Mouse (Mus musculus): ENCODE results near the gene Fitm2. TPM values are rescaled to one million over a fixed set of nuclear protein-coding genes. Genes with fewer than 3 reads are reported as not detected.

The Fitm2 gene
- 15.0 and 16.5 TPM in 2 replicates for polyA plus RNA-seq (2015; fragmentation: Nextera tagmentation; extraction: Ambion mirVana)

DNA sequence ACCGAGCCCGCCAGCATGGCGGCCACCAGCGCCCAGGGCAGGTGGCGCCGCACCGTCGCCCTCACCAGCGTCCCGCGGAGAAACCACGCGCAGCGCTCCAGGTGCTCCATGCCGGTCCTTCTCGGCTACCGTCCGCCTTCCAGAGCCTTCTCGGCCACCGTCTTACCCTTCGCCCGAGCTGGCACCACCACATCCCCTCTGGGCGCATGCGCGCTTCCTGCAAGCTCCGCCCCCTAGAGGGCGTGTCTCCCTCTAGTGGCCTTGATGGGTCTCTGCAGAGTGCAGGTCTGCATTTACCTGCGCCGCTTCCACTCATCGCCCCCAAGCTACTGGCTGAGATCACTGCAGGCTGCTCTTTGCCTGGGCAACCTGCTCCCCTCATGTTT, at the start of gene Fitm2:
Fitm2 (minus strand) TSS at position 164 of the 386 bp plus-strand sequence.
- no peaks in the 10 kb centered on the region for H3K27me3 ChIP-seq
- H3K27ac ChIP-seq (replicated peaks) = peak within 1 kb of the TSS; percentile 76
- peaks cover 25% of the 10 kb centered on the region for H3K36me3 ChIP-seq
- no peaks in the 10 kb centered on the region for H3K9me3 ChIP-seq
- peaks cover 11% of the 10 kb centered on the region for H3K4me1 ChIP-seq (replicated peaks)
- WGBS = 1% methylated on average over 26 of the region's 30 CpGs
- peak within 1 kb of the TSS; percentile 89 for H3K4me3 ChIP-seq
- peak; percentile 93 for ATAC-seq (ENCODE audit: low read depth)
- peak within 1 kb of the TSS; percentile 86 for H3K4me2 ChIP-seq
- peak within 1 kb of the TSS; percentile 86 for H3K9ac ChIP-seq

DNA sequence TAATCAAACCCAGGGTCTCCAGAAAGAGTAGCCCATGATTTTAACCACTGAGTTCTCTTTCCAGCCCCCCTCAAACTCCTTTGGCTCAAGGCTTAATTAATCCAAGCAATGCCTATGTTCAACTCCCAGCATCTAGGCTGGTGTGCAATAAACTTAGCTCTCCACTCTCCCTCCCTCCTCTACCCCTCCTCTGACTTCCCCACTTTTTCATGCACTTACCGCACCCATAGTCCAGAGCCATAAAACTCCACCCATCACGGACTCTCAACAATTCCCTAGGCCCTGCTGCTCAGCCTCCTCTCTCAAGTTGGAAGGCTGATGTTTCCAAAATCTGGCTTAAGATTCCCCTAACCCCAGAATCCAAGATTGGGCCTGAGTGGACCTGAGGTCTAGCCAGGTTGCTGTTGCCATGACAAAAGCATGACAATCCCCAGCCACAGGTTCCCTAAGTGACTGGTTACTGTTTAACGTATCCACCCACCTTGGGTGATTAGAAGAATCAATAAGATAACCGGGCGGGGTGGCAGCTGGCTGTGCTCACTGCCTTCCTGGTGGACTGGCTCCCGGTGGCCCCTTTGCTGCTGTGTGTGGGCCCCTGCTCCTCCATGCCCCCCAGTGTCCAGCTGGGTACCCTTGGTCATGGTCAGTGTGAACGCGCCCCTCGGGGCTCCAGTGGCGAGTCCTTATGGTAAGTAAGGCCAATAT, 34.0 kb upstream of the Fitm2 start, which contains the start of gene Hnf4a:
Hnf4a (plus strand) TSS at position 509 of the 705 bp plus-strand sequence.
- Histone ChIP-seq H3K4me3 (no peak within 1 kb of the TSS), H3K4me2 (no peak within 1 kb of the TSS), H3K4me1 (replicated peaks) (no peaks in the 10 kb centered on the region), H3K27ac (replicated peaks) (no peak within 1 kb of the TSS), H3K9ac (no peak within 1 kb of the TSS), H3K9me3 (no peaks in the 10 kb centered on the region), H3K27me3 (no peaks in the 10 kb centered on the region), H3K36me3 (no peaks in the 10 kb centered on the region)
- WGBS = 69% methylated on average over 10 of the region's 10 CpGs
- no peak for ATAC-seq (ENCODE audit: low read depth)

DNA sequence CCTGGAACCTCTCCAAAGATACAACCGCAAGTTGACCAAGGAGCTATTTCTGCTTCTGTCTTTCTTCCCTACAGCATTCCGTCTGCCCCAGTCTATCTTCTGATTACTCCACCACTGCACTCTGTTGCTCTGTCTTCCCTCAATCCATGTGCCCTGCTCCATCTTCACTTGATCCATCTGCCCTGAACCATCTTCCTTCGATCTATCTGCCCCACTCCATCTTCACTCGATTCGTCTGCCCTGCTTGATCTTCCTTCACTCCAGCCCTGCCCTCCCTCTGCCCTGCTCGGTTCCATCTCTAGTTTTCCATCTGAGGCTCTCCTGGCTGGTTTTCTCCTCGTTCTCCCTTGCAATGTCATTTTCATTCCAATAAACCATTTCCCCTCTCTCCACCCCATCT, 30.8 kb upstream of the Fitm2 start:
- Histone ChIP-seq H3K4me2 (no peak overlapping the region), H3K4me1 (replicated peaks) (no peaks in the 10 kb centered on the region), H3K9ac (no peak overlapping the region), H3K27me3 (no peaks in the 10 kb centered on the region), H3K36me3 (no peaks in the 10 kb centered on the region), H3K27ac (replicated peaks) (no peak overlapping the region), H3K4me3 (no peak overlapping the region), H3K9me3 (no peaks in the 10 kb centered on the region)
- no peak for ATAC-seq (ENCODE audit: low read depth)
- 52% methylated on average over 7 of the region's 7 CpGs for WGBS

DNA sequence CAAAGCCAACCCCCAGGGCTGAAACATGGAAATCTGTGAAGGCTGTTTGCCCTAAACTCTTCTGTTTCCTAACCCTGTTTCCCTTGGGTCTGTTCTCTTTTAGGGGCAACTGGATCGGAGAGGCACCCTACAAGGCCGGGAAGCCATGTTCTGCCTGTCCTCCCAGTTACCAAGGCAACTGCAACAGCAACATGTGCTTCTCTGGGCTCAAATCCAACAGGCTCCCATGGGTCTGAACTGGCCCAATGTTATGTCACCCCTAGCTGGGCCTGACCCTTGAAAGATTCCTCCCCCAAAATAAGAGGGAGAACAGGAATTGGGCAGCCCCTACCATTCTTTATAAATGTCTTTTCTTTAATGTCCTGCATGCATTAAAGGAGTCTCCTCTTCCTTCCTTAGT, 29.8 kb upstream of the Fitm2 start:
- Histone ChIP-seq H3K4me2 (no peak overlapping the region), H3K27me3 (no peaks in the 10 kb centered on the region), H3K4me3 (no peak overlapping the region), H3K9me3 (no peaks in the 10 kb centered on the region), H3K36me3 (no peaks in the 10 kb centered on the region), H3K9ac (no peak overlapping the region), H3K4me1 (replicated peaks) (no peaks in the 10 kb centered on the region), H3K27ac (replicated peaks) (no peak overlapping the region)
- 64% methylated on average over 2 of the region's 2 CpGs for WGBS
- ATAC-seq (ENCODE audit: low read depth) = no peak

DNA sequence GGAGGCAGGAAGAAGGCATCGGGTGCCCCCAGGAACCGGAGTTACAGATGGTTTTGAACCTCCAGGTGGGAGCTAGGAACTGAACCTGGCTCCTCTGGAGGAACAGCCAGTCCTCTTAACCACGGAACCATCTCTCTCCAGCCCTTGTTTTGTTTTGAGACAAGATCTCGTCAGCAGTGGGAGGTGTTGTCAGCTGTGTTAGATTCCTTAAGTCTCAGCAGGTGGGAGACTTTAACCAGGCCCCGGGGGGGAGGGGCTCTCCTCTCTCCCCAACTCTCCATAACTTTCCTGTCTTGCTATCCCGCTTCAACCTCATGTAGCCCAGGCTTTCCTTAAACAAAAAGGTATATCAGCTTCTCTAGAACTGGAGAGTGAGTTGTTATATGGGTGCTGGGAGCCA, 22.0 kb upstream of the Fitm2 start:
- H3K9me3 ChIP-seq = no peaks in the 10 kb centered on the region
- no peak overlapping the region for H3K4me3 ChIP-seq
- H3K36me3 ChIP-seq = no peaks in the 10 kb centered on the region
- no peaks in the 10 kb centered on the region for H3K27me3 ChIP-seq
- H3K4me2 ChIP-seq = no peak overlapping the region
- no peak overlapping the region for H3K9ac ChIP-seq
- WGBS = 58% methylated on average over 6 of the region's 6 CpGs
- no peak for ATAC-seq (ENCODE audit: low read depth)
- peaks cover 9% of the 10 kb centered on the region for H3K4me1 ChIP-seq (replicated peaks)
- no peak overlapping the region for H3K27ac ChIP-seq (replicated peaks)

GRCm38 (mm10) chr2:163493976-163494375, 21.5 kb upstream of the Fitm2 start:
- H3K4me2 ChIP-seq = no peak overlapping the region
- 67% methylated on average over 5 of the region's 5 CpGs for WGBS
- H3K9me3 ChIP-seq = no peaks in the 10 kb centered on the region
- no peak overlapping the region for H3K4me3 ChIP-seq
- peaks cover 9% of the 10 kb centered on the region for H3K4me1 ChIP-seq (replicated peaks)
- no peak for ATAC-seq (ENCODE audit: low read depth)
- H3K36me3 ChIP-seq = no peaks in the 10 kb centered on the region
- no peaks in the 10 kb centered on the region for H3K27me3 ChIP-seq
- no peak overlapping the region for H3K27ac ChIP-seq (replicated peaks)
- no peak overlapping the region for H3K9ac ChIP-seq

DNA sequence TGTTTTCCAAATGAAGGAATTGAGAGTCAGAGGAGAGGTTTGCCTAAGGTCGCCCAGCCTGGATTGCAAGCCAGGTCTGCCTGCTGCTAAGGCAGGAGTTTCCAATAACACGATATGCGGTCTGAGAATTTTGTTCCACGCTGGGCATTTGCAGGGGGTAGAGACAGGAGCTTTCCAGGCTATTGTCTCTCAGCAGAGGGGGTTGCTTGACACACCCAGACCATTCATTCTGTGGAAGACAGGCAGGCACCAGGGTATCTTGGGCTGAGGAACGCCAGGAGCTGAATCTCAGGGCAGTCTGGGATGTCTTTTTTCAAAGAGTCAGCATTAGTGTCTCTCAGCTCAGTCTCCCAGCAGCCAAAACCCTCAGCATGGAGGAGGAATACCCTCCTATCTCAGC, 20.6 kb upstream of the Fitm2 start:
- no peak overlapping the region for H3K4me3 ChIP-seq
- no peaks in the 10 kb centered on the region for H3K27me3 ChIP-seq
- H3K4me2 ChIP-seq = no peak overlapping the region
- no peaks in the 10 kb centered on the region for H3K36me3 ChIP-seq
- ATAC-seq (ENCODE audit: low read depth) = no peak
- H3K27ac ChIP-seq (replicated peaks) = no peak overlapping the region
- WGBS = 22% methylated on average over 5 of the region's 5 CpGs
- no peak overlapping the region for H3K9ac ChIP-seq
- no peaks in the 10 kb centered on the region for H3K9me3 ChIP-seq
- H3K4me1 ChIP-seq (replicated peaks) = peaks cover 9% of the 10 kb centered on the region

DNA sequence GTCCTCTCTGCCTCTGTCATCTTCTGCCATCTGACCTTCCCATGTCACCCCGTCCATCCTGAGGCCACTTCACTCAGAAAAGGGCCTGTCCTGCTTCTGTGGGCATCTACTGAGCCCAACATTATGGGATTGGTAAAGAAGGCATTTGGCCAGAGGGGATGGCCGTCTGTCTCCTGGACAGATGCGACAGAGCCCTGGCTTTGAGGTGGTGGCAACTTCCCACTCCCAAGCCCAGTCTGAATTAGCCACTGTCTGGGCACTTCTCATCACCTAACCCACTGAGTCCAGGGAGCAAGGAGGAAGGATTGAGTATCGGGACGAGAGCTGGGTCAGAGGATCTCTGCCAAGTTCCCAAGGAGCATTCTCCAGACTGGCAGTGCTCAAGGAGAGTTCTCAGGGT, 19.6 kb upstream of the Fitm2 start, which contains the start of gene R3hdml:
R3hdml (plus strand) TSS at position 301 of the 400 bp plus-strand sequence.
- no peak within 1 kb of the TSS for H3K27ac ChIP-seq (replicated peaks)
- H3K4me1 ChIP-seq (replicated peaks) = peaks cover 9% of the 10 kb centered on the region
- no peaks in the 10 kb centered on the region for H3K9me3 ChIP-seq
- no peak within 1 kb of the TSS for H3K4me3 ChIP-seq
- 76% methylated on average over 5 of the region's 5 CpGs for WGBS
- no peak for ATAC-seq (ENCODE audit: low read depth)
- H3K4me2 ChIP-seq = no peak within 1 kb of the TSS
- no peaks in the 10 kb centered on the region for H3K36me3 ChIP-seq
- H3K9ac ChIP-seq = no peak within 1 kb of the TSS
- no peaks in the 10 kb centered on the region for H3K27me3 ChIP-seq

DNA sequence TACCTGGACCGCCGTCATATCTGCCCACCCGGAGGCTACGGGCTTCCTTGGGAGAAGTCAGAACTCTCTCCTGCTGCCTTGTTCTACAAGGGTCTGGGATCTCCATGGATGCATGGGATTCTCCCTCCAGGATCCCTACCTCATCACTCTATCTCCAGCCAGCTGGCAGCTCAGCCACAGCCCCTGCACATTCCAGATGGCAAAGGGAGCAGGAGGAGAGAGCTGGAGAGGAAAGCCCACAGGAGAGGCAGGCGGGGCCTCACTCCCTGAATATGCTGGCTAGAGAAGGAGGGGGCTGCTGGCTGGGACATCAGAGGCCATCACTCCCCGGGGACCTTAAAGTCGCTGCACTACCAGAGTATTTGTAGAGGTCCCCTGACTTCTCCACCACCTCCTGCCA, 18.9 kb upstream of the Fitm2 start:
- 60% methylated on average over 7 of the region's 7 CpGs for WGBS
- ATAC-seq (ENCODE audit: low read depth) = 0 out of 2 replicates have a peak, but pooled peaks have one; percentile 23

DNA sequence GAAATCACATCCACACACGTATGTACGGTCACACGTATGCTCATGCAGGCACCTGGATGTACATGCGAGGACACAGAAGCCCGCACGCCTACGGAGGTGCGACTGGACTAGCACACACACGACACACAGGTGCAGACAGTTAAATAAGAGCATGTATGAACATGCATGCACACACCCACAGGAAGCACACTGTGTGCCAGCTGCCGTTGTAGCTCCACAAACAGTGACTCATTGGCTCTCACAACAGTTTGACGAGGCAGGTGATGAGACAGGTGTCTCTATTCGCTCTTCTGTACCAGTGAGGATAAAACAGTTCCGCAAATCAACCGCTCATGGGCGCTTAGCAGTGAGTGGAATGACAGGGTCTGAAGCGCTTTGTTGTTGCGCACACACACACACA, 18.2 kb upstream of the Fitm2 start:
- no peak for ATAC-seq (ENCODE audit: low read depth)
- Histone ChIP-seq H3K4me1 (replicated peaks) (peaks cover 9% of the 10 kb centered on the region), H3K4me2 (no peak overlapping the region), H3K4me3 (no peak overlapping the region), H3K9ac (no peak overlapping the region), H3K9me3 (no peaks in the 10 kb centered on the region), H3K36me3 (no peaks in the 10 kb centered on the region), H3K27ac (replicated peaks) (no peak overlapping the region), H3K27me3 (no peaks in the 10 kb centered on the region)
- WGBS = 93% methylated on average over 17 of the region's 17 CpGs

More for the DNA sequence above, 18.9 kb upstream of the Fitm2 start:
- Histone ChIP-seq H3K9ac (no peak overlapping the region), H3K36me3 (no peaks in the 10 kb centered on the region), H3K4me2 (no peak overlapping the region), H3K9me3 (no peaks in the 10 kb centered on the region), H3K4me3 (no peak overlapping the region), H3K4me1 (replicated peaks) (peaks cover 9% of the 10 kb centered on the region), H3K27me3 (no peaks in the 10 kb centered on the region), H3K27ac (replicated peaks) (no peak overlapping the region)

DNA sequence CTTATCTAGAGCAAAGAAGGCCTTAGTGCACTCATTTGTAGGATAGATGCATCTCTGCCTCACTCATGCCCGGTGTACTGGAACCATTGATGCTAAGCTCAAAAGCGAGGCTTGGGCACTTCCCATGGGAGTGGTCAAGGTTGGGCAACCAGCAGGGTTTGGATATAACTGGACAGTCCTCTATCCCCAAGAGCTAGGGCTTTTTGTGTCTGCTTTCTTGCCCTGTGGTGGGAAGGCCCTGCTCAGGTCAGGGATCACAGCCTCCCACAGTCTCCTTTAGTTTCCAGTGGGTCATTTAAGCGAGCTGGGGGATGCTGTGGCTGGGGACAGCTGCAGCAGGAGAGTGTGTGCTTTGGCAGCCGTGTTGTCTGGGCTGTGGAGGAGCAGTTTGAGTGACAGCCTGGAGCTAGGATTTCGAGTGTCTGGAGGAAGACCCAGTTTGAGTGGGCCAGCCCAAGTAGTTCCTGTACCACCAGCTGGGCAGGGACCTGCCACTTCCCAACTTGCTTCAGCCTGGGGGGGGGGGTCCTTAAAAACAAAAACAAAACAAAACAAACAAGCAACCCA, 17.4 kb upstream of the Fitm2 start:
- Histone ChIP-seq H3K4me2 (no peak overlapping the region), H3K4me3 (no peak overlapping the region), H3K9ac (no peak overlapping the region), H3K27me3 (no peaks in the 10 kb centered on the region), H3K4me1 (replicated peaks) (peaks cover 9% of the 10 kb centered on the region), H3K27ac (replicated peaks) (no peak overlapping the region), H3K36me3 (no peaks in the 10 kb centered on the region), H3K9me3 (no peaks in the 10 kb centered on the region)
- no peak for ATAC-seq (ENCODE audit: low read depth)
- WGBS = 64% methylated on average over 5 of the region's 5 CpGs

DNA sequence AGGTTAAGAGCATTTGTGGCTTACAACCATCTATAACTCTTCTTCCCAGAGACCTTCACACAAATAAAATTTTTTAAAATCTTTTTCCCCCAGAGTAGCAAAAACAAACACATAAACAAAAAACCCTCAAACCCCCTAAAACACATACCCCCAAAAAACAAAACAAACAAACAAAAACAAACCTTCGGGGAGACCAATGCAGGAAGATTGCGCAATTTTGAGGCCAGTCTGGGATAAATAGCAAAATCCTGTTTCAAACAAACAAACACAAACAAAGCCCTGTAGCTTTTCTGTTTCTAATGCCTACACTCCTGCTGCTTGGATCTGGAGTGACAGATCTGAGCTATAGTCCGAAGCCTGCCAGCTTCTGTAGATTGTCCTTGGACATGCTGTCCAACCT, 14.9 kb upstream of the Fitm2 start:
- Histone ChIP-seq H3K27me3 (peaks cover 2% of the 10 kb centered on the region; the same call in 1 of the 2 replicates), H3K9ac (no peak overlapping the region), H3K9me3 (no peaks in the 10 kb centered on the region), H3K4me3 (no peak overlapping the region), H3K4me2 (no peak overlapping the region), H3K36me3 (no peaks in the 10 kb centered on the region), H3K4me1 (replicated peaks) (peaks cover 5% of the 10 kb centered on the region; the same call in 1 of the 2 replicates), H3K27ac (replicated peaks) (no peak overlapping the region)
- ATAC-seq (ENCODE audit: low read depth) = no peak
- WGBS = 90% methylated on average over 3 of the region's 3 CpGs

Data from neural tube, embryonic 13.5 days (tissue).